Mouse (Mus musculus) limb, embryonic 12.5 days (tissue): ENCODE results near the gene Rbbp6. TPM values are rescaled to one million over a fixed set of nuclear protein-coding genes. Genes with fewer than 3 reads are reported as not detected.
A peak's percentile ranks its signal among the peaks of the same experiment; 100 is the strongest.

Experiments used
- ATAC-seq: fragments of 200-750 bp; cut with Nextera tagmentation; 2 replicates; pipeline ENCODE4 v1.8.0; 2017; ENCODE audit warnings: low read depth, moderate TSS enrichment; ENCODE audit not compliant: insufficient number of reproducible peaks, insufficient read depth, low FRiP score, low TSS enrichment
- H3K27ac ChIP-seq: fragments of 300-500 bp; sonication (generic); 2 replicates; pipeline ENCODE4 v1.5.1; 2016; ENCODE audit warnings: mild to moderate bottlenecking, moderate library complexity
- H3K27me3 ChIP-seq: fragments of 300-500 bp; sonication (generic); 2 replicates; pipeline ENCODE4 v1.6.1; 2016; ENCODE audit warnings: mild to moderate bottlenecking, moderate library complexity
- H3K36me3 ChIP-seq: fragments of 300-500 bp; sonication (generic); 2 replicates; pipeline ENCODE4 v1.6.1; 2016; ENCODE audit warnings: mild to moderate bottlenecking, moderate library complexity
- H3K4me1 ChIP-seq: fragments of 300-500 bp; sonication (generic); replicated peaks from 2 replicates; pipeline ENCODE4 v1.6.1; 2016
- H3K4me2 ChIP-seq: fragments of 300-500 bp; sonication (generic); 2 replicates; pipeline ENCODE4 v1.6.1; 2016; ENCODE audit warnings: mild to moderate bottlenecking, moderate library complexity
- H3K4me3 ChIP-seq: fragments of 300-500 bp; sonication (generic); replicated peaks from 2 replicates; pipeline ENCODE4 v1.5.1; 2016; ENCODE audit warnings: mild to moderate bottlenecking
- H3K9ac ChIP-seq: fragments of 300-500 bp; sonication (generic); replicated peaks from 2 replicates; pipeline ENCODE4 v1.6.1; 2016; ENCODE audit warnings: mild to moderate bottlenecking, moderate library complexity
- H3K9me3 ChIP-seq: fragments of 300-500 bp; sonication (generic); 2 replicates; pipeline ENCODE4 v1.6.1; 2016; ENCODE audit warnings: mild to moderate bottlenecking, moderate library complexity
- WGBS: fragments of 180-500 bp; shearing (Covaris S2); methylation state at CpG from one replicate; pipeline ENCODE4 v1.1.7; 2016; 5-methylcytosine and 5-hydroxymethylcytosine counted together
- polyA plus RNA-seq: library from polyadenylated mRNA; unstranded; fragments of >200 nt; fragmentation: Nextera tagmentation; extraction: Ambion mirVana; gene quantifications from 2 replicates; pipeline ENCODE4 v1.2.1, GENCODE M21; 2016

Gene Rbbp6
- polyA plus RNA-seq, 1 experiment from 2014 or later, result 38.7 TPM

DNA sequence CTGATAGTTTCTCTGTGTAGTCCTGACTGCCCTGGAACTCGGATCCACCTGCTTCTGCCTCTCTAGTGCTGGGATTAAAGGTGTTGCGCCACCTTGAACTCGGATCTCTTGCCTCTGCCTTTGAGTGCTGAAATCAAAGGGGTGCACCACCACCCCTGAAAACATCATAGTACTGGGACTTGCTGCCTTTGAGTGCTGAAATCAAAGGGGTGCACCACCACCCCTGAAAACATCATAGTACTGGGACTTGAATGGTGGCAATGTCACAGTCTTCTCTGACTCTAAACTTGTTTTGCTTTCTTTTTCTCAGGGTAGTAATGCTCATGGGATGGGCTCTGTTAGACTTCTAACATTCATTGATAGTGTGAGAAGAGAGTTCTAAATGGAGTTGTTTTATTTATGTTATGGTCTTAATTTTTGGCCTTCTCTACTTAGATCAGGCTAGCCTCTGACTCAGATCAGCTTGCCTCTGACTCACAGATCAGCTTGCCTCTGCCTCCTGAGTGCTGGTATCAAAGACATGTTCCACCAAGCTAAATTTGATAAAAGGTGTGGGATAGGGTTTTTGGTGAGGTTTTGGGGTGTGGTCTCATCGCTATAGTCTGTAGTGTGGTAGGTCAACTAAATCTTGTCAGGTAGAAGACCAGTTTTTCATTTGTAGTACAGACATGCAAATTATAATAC, 6.7 kb downstream of the Rbbp6 start:
- peak overlapping the region; percentile 100 for H3K9ac ChIP-seq
- no peaks in the 10 kb centered on the region for H3K27me3 ChIP-seq
- peaks cover 17% of the 10 kb centered on the region for H3K4me1 ChIP-seq
- ATAC-seq, result no peak
- 87% methylated on average over 4 of the region's 4 CpGs for WGBS
- peaks cover 36% of the 10 kb centered on the region for H3K36me3 ChIP-seq
- H3K4me3 ChIP-seq, result peak overlapping the region; percentile 98
- H3K4me2 ChIP-seq, result peak overlapping the region; percentile 95
- H3K9me3 ChIP-seq, result no peaks in the 10 kb centered on the region
- H3K27ac ChIP-seq, result no peak overlapping the region

DNA sequence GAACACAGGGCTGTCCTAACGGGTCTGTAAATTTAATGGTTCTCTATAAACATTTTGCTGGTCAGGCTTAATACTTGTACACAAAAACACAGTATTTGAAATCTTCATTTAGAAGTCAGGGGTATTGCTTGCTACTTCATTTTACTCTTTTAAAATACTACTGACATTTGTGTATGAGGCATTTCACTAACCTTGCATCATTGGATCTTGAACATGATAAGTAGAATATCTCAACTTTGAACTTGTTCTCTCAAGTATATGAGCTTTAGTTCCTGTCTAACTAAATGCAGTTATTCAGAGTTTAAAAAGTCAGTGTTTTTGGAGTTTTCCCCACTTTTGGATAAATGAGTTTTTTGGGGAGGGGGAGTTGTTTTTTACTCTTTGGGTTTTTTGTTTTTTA, 14.0 kb downstream of the Rbbp6 start:
- no peak overlapping the region for H3K9ac ChIP-seq
- H3K9me3 ChIP-seq, result no peaks in the 10 kb centered on the region
- peaks cover 47% of the 10 kb centered on the region for H3K36me3 ChIP-seq
- no peaks in the 10 kb centered on the region for H3K4me1 ChIP-seq
- no peak overlapping the region for H3K27ac ChIP-seq
- H3K27me3 ChIP-seq, result no peaks in the 10 kb centered on the region
- no peak overlapping the region for H3K4me3 ChIP-seq
- ATAC-seq, result no peak
- 56% methylated on average over 1 of the region's 1 CpGs for WGBS
- H3K4me2 ChIP-seq, result no peak overlapping the region

DNA sequence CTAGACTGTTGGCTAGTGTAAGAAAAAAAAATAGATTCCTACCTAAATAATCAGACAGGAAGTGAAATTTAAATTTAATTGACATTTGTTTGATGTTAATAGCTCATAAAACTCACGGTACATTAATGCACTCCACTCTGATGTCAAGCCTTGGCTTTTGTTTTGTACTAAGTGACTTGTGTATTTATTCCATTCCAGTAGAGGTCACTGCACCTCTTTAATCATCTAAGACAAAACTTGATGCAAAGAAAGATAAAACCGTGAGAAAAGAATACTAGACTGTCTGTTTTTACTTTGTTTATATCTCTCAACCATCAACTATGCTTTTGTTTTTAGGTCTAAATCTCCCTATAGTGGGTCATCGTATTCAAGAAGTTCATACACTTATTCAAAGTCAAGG, 32.7 kb downstream of the Rbbp6 start:
- Histone ChIP-seq H3K27ac (no peak overlapping the region), H3K9me3 (no peaks in the 10 kb centered on the region), H3K4me3 (no peak overlapping the region), H3K27me3 (no peaks in the 10 kb centered on the region), H3K4me1 (no peaks in the 10 kb centered on the region), H3K36me3 (peaks cover 93% of the 10 kb centered on the region), H3K4me2 (no peak overlapping the region), H3K9ac (no peak overlapping the region)
- ATAC-seq, result no peak
- 81% methylated on average over 3 of the region's 3 CpGs for WGBS

GRCm38 (mm10) chr7:122999871-123000396, 34.4 kb downstream of the Rbbp6 start:
- WGBS, result 89% methylated on average over 11 of the region's 11 CpGs
- no peak overlapping the region for H3K4me2 ChIP-seq
- H3K9me3 ChIP-seq, result no peaks in the 10 kb centered on the region
- no peak overlapping the region for H3K9ac ChIP-seq
- no peak for ATAC-seq
- no peaks in the 10 kb centered on the region for H3K27me3 ChIP-seq
- peaks cover 95% of the 10 kb centered on the region for H3K36me3 ChIP-seq
- H3K4me3 ChIP-seq, result no peak overlapping the region
- H3K4me1 ChIP-seq, result no peaks in the 10 kb centered on the region
- H3K27ac ChIP-seq, result no peak overlapping the region

DNA sequence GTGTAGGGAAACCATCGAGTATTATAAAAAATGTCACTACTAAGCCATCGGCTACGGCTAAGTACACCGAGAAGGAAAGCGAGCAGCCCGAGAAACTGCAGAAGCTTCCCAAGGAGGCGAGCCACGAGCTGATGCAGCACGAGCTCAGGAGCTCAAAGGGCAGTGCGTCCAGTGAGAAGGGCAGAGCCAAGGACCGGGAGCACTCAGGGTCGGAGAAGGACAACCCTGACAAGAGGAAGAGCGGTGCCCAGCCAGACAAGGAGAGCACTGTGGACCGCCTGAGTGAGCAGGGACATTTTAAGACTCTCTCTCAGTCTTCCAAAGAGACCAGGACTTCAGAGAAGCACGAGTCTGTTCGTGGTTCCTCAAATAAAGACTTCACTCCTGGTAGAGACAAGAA, 35.3 kb downstream of the Rbbp6 start:
- Histone ChIP-seq H3K9ac (no peak overlapping the region), H3K27ac (no peak overlapping the region), H3K4me3 (no peak overlapping the region), H3K36me3 (peaks cover 91% of the 10 kb centered on the region), H3K4me1 (no peaks in the 10 kb centered on the region), H3K4me2 (no peak overlapping the region), H3K27me3 (no peaks in the 10 kb centered on the region), H3K9me3 (no peaks in the 10 kb centered on the region)
- 95% methylated on average over 16 of the region's 16 CpGs for WGBS
- ATAC-seq, result no peak

GRCm38 (mm10) chr7:123001341-123002027, 36.0 kb downstream of the Rbbp6 start:
- 89% methylated on average over 20 of the region's 20 CpGs for WGBS
- Histone ChIP-seq H3K27ac (no peak overlapping the region), H3K36me3 (peaks cover 86% of the 10 kb centered on the region), H3K4me1 (no peaks in the 10 kb centered on the region), H3K9me3 (no peaks in the 10 kb centered on the region), H3K4me2 (no peak overlapping the region), H3K9ac (no peak overlapping the region), H3K4me3 (no peak overlapping the region), H3K27me3 (no peaks in the 10 kb centered on the region)
- ATAC-seq, result no peak

- Histone ChIP-seq H3K4me1 (no peaks in the 10 kb centered on the region), H3K9me3 (no peaks in the 10 kb centered on the region), H3K36me3 (peaks cover 80% of the 10 kb centered on the region), H3K27ac (no peak overlapping the region), H3K9ac (no peak overlapping the region), H3K4me3 (no peak overlapping the region), H3K27me3 (no peaks in the 10 kb centered on the region), H3K4me2 (no peak overlapping the region)
- no peak for ATAC-seq
- 96% methylated on average over 6 of the region's 6 CpGs for WGBS
Observed at GRCm38 (mm10) chr7:123002028-123002410, 36.5 kb downstream of the Rbbp6 start.

GRCm38 (mm10) chr7:123003207-123003606, 37.7 kb downstream of the Rbbp6 start:
- Histone ChIP-seq H3K36me3 (peaks cover 72% of the 10 kb centered on the region), H3K4me1 (no peaks in the 10 kb centered on the region), H3K4me3 (no peak overlapping the region), H3K27ac (0 out of 2 replicates have a peak overlapping the region, but pooled peaks have one; percentile 17), H3K4me2 (no peak overlapping the region), H3K9me3 (no peaks in the 10 kb centered on the region), H3K9ac (no peak overlapping the region), H3K27me3 (no peaks in the 10 kb centered on the region)
- no peak for ATAC-seq
- WGBS, result 97% methylated on average over 4 of the region's 4 CpGs

DNA sequence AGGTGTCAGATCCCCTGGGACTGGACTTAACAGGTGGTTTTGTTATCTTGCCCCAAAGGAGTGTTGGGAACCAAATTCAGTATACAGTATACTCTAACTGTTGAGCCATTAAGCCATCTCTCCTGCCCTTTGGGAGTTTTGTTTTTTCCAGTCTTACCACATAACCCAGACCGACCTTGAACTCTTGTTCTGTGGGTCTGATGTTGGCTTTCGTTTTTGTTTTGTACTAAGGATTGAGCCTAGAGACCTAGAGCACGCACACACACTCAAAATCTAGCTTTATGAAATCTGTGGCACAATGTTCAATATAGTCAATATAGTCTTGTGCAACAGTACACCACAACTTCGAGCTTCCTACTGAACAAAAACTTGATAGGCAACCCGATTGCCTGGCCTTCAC, 39.0 kb downstream of the Rbbp6 start:
- Histone ChIP-seq H3K9me3 (no peaks in the 10 kb centered on the region), H3K4me3 (no peak overlapping the region), H3K4me2 (no peak overlapping the region), H3K27me3 (no peaks in the 10 kb centered on the region), H3K9ac (no peak overlapping the region), H3K4me1 (no peaks in the 10 kb centered on the region), H3K27ac (no peak overlapping the region), H3K36me3 (peaks cover 60% of the 10 kb centered on the region)
- 98% methylated on average over 5 of the region's 5 CpGs for WGBS
- ATAC-seq, result no peak

GRCm38 (mm10) chr7:123006251-123006650, 40.8 kb downstream of the Rbbp6 start:
- WGBS, result 68% methylated on average over 2 of the region's 2 CpGs
- no peak overlapping the region for H3K9ac ChIP-seq
- no peak for ATAC-seq

GRCm38 (mm10) chr7:123007743-123008142, 42.3 kb downstream of the Rbbp6 start:
- H3K27me3 ChIP-seq, result no peaks in the 10 kb centered on the region
- no peak overlapping the region for H3K27ac ChIP-seq
- no peak overlapping the region for H3K4me3 ChIP-seq
- ATAC-seq, result no peak
- H3K9me3 ChIP-seq, result no peaks in the 10 kb centered on the region
- no peaks in the 10 kb centered on the region for H3K4me1 ChIP-seq
- H3K36me3 ChIP-seq, result peaks cover 27% of the 10 kb centered on the region
- no peak overlapping the region for H3K9ac ChIP-seq
- WGBS, result 70% methylated on average over 4 of the region's 4 CpGs
- no peak overlapping the region for H3K4me2 ChIP-seq

More at GRCm38 (mm10) chr7:123006251-123006650, 40.8 kb downstream of the Rbbp6 start:
- H3K36me3 ChIP-seq, result peaks cover 42% of the 10 kb centered on the region
- no peak overlapping the region for H3K4me3 ChIP-seq
- H3K27me3 ChIP-seq, result no peaks in the 10 kb centered on the region
- H3K27ac ChIP-seq, result no peak overlapping the region
- H3K9me3 ChIP-seq, result no peaks in the 10 kb centered on the region
- H3K4me1 ChIP-seq, result no peaks in the 10 kb centered on the region
- H3K4me2 ChIP-seq, result no peak overlapping the region
